Mouse (Mus musculus) embryonic facial prominence, embryonic 14.5 days (tissue): ENCODE measurements around the gene Sec61a2. TPM values are rescaled to one million over a fixed set of nuclear protein-coding genes. Genes with fewer than 3 reads are reported as not detected.

Experiments
- ATAC-seq: fragments of 200-750 bp; cut with Nextera tagmentation; 2 replicates; pipeline ENCODE4 v1.8.0; 2017; ENCODE audit warnings: low read depth, moderate number of reproducible peaks, moderate TSS enrichment
- DNase-seq: peaks from one replicate; pipeline ENCODE4 v3.0.0-alpha.2; 2015; ENCODE audit warnings: low spot score
- H3K27ac ChIP-seq: fragments of 300-500 bp; sonication (generic); replicated peaks from 2 replicates; pipeline ENCODE4 v1.5.1; 2014; ENCODE audit warnings: low read depth, mild to moderate bottlenecking, low read length, moderate library complexity
- H3K27me3 ChIP-seq: fragments of 300-500 bp; sonication (generic); replicated peaks from 2 replicates; pipeline ENCODE4 v1.6.1; 2014; ENCODE audit warnings: low read length; ENCODE audit not compliant: control insufficient read depth, insufficient read depth
- H3K36me3 ChIP-seq: fragments of 300-500 bp; sonication (generic); 2 replicates; pipeline ENCODE4 v1.6.1; 2014; ENCODE audit warnings: low read length, mixed read lengths; ENCODE audit not compliant: control insufficient read depth, insufficient read depth
- H3K4me1 ChIP-seq: fragments of 300-500 bp; sonication (generic); 2 replicates; pipeline ENCODE4 v1.6.1; 2014; ENCODE audit warnings: antibody characterized with exemption, low read length; ENCODE audit not compliant: control insufficient read depth, insufficient read depth
- H3K4me2 ChIP-seq: fragments of 300-500 bp; sonication (generic); 2 replicates; pipeline ENCODE4 v1.6.1; 2014; ENCODE audit warnings: low read depth, mild to moderate bottlenecking, low read length, moderate library complexity, mixed read lengths
- H3K4me3 ChIP-seq: fragments of 300-500 bp; sonication (generic); 2 replicates; pipeline ENCODE4 v1.5.1; 2014; ENCODE audit warnings: low read depth, mild to moderate bottlenecking, low read length
- H3K9ac ChIP-seq: fragments of 300-500 bp; sonication (generic); 2 replicates; pipeline ENCODE4 v1.6.1; 2014; ENCODE audit warnings: low read depth, mild to moderate bottlenecking, low read length, moderate library complexity, mixed read lengths
- H3K9me3 ChIP-seq: fragments of 300-500 bp; sonication (generic); 2 replicates; pipeline ENCODE4 v1.6.1; 2016; ENCODE audit warnings: low read length; ENCODE audit not compliant: control insufficient read depth
- WGBS: fragments of 180-500 bp; shearing (Covaris S2); extraction: QIAGEN DNeasy Blood & Tissue Kit; methylation state at CpG from one replicate; pipeline ENCODE4 v1.1.7; 2014; 5-methylcytosine and 5-hydroxymethylcytosine counted together
- polyA plus RNA-seq: library from polyadenylated mRNA; unstranded; fragments of >200 nt; fragmentation: Nextera tagmentation; extraction: Ambion mirVana; gene quantifications from 2 replicates; pipeline ENCODE4 v1.2.1, GENCODE M21; 2014

Gene Sec61a2
- polyA plus RNA-seq, 1 experiment from 2014 or later = 69.4 TPM

- no peak for ATAC-seq
- 88% methylated on average over 5 of the region's 5 CpGs for WGBS
- H3K36me3 ChIP-seq = peaks cover 65% of the 10 kb centered on the region
Observed at GRCm38 (mm10) chr2:5824685-5825084, 70.5 kb downstream of the Sec61a2 start.

GRCm38 (mm10) chr2:5824213-5824612 is 71.0 kb downstream of the Sec61a2 start:
- WGBS = 26% methylated on average over 1 of the region's 1 CpGs
- Histone ChIP-seq H3K4me2 (no peak overlapping the region), H3K9ac (no peak overlapping the region), H3K4me3 (no peak overlapping the region), H3K27me3 (no peaks in the 10 kb centered on the region), H3K9me3 (no peaks in the 10 kb centered on the region), H3K36me3 (peaks cover 66% of the 10 kb centered on the region), H3K27ac (no peak overlapping the region), H3K4me1 (no peaks in the 10 kb centered on the region)
- DNase-seq = peak; percentile 27
- no peak for ATAC-seq

More at GRCm38 (mm10) chr2:5824685-5825084, 70.5 kb downstream of the Sec61a2 start:
- Histone ChIP-seq H3K27ac (no peak overlapping the region), H3K4me3 (no peak overlapping the region), H3K27me3 (no peaks in the 10 kb centered on the region), H3K4me1 (no peaks in the 10 kb centered on the region), H3K4me2 (no peak overlapping the region), H3K9ac (no peak overlapping the region), H3K9me3 (no peaks in the 10 kb centered on the region)
- DNase-seq = no peak

- 93% methylated on average over 6 of the region's 6 CpGs for WGBS
- Histone ChIP-seq H3K27ac (no peak overlapping the region), H3K9me3 (no peaks in the 10 kb centered on the region), H3K9ac (no peak overlapping the region), H3K36me3 (peaks cover 78% of the 10 kb centered on the region), H3K4me2 (no peak overlapping the region), H3K4me3 (no peak overlapping the region), H3K27me3 (no peaks in the 10 kb centered on the region), H3K4me1 (no peaks in the 10 kb centered on the region)
- ATAC-seq (no peak), DNase-seq (no peak)
Observed at GRCm38 (mm10) chr2:5822449-5822848, 72.8 kb downstream of the Sec61a2 start.

GRCm38 (mm10) chr2:5821264-5821663 is 74.0 kb downstream of the Sec61a2 start:
- Histone ChIP-seq H3K9me3 (no peaks in the 10 kb centered on the region), H3K27me3 (no peaks in the 10 kb centered on the region), H3K27ac (no peak overlapping the region), H3K4me2 (no peak overlapping the region), H3K4me3 (no peak overlapping the region), H3K4me1 (no peaks in the 10 kb centered on the region), H3K9ac (no peak overlapping the region), H3K36me3 (peaks cover 78% of the 10 kb centered on the region)
- WGBS = 88% methylated on average over 10 of the region's 10 CpGs
- DNase-seq (no peak), ATAC-seq (no peak)

Other genes starting within 250 kb of the Sec61a2 start
- 6.2 and 7.0 TPM in 2 replicates for gene Camk1d, start 180.9 kb downstream of the Sec61a2 start, polyA plus RNA-seq
- gene Nudt5, start 50.4 kb downstream of the Sec61a2 start, polyA plus RNA-seq = 53.4 and 57.2 TPM in 2 replicates
- 259 and 265 TPM in 2 replicates for gene Cdc123, start 50.3 kb downstream of the Sec61a2 start, polyA plus RNA-seq
- gene Gm13199, start 32.5 kb downstream of the Sec61a2 start, polyA plus RNA-seq = 1.1 and 1.5 TPM in 2 replicates
- 1.9 and 2.2 TPM in 2 replicates for gene Dhtkd1, start 47.4 kb upstream of the Sec61a2 start, polyA plus RNA-seq
- 9.0 and 10.7 TPM in 2 replicates for gene Upf2, start 56.0 kb upstream of the Sec61a2 start, polyA plus RNA-seq
- 9.9 and 10.8 TPM in 2 replicates for gene Proser2, start 234.8 kb upstream of the Sec61a2 start, polyA plus RNA-seq